Mouse (Mus musculus) spleen, adult 2 months (tissue): ENCODE measurements at regions not wholly inside any gene's neighbourhood (a gene's known extent, or its start where the extent isn't known, plus 50 kb on each side); places are given as distances from the start of the nearest gene placed in this dataset.

Experiments used
- CTCF ChIP-seq: fragments of 200-500 bp; IDR thresholded peaks from 2 replicates; pipeline ENCODE4 v1.5.1; 2011; ENCODE audit warnings: mild to moderate bottlenecking, inconsistent platforms; ENCODE audit not compliant: insufficient read depth, insufficient read length, insufficient replicate concordance; ENCODE audit errors: extremely low read depth
- POLR2A ChIP-seq: fragments of 200-500 bp; IDR thresholded peaks from 2 replicates; pipeline ENCODE4 v1.6.1; 2011; ENCODE audit warnings: low read depth, low read length, inconsistent platforms

GRCm38 (mm10) chr11:64832453-64832852 is 146.4 kb upstream of the Elac2 start:
- TF ChIP-seq CTCF (no peak), POLR2A (no peak)
